Comparison of ENCODE assay signal across 12 mouse cellular contexts in the genomic region with DNA sequence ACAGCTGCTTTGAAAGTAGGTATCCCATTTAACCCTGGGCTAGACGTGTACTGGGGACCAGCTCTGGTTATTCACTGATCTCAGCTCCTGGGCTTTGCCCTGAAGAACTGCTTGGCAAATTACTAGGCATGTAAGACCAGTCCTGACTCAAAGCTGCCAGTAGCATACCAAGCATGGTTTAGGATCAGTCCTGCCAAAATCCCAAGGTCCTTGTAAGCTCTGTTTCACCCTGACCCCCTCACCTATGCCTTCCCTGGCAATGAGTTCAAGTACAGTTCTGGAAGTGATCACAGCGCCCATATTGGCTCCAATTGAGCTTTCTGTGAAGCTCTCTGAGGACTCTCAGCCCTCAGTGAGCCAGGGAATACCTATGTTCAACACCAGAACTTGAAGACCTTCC.
"Had no signal": no experiment of that assay in that cellular context is flagged by ENCODE, and none has a peak within 500 bp of the region (broad histone marks: within the 10 kb centered on the region; RNA-seq: fewer than 3 reads in every experiment).

No protein-coding gene starts in this region.

- H3K27me3 ChIP-seq: limb, embryonic 12.5 days; liver, embryonic 15.5 days; neural tube, embryonic 13.5 days had no signal

- H3K4me3 ChIP-seq: limb, embryonic 12.5 days; liver, embryonic 15.5 days; neural tube, embryonic 13.5 days had no signal

- H3K36me3 ChIP-seq: limb, embryonic 12.5 days; liver, embryonic 15.5 days; neural tube, embryonic 13.5 days had no signal

- H3K9me3 ChIP-seq: limb, embryonic 12.5 days; liver, embryonic 15.5 days; neural tube, embryonic 13.5 days had no signal

- H3K9ac ChIP-seq: limb, embryonic 12.5 days; liver, embryonic 15.5 days; neural tube, embryonic 13.5 days had no signal

- H3K27ac ChIP-seq: kidney, postnatal 0 days; limb, embryonic 12.5 days; liver, embryonic 15.5 days; neural tube, embryonic 13.5 days had no signal

- H3K4me2 ChIP-seq: limb, embryonic 12.5 days; liver, embryonic 15.5 days; neural tube, embryonic 13.5 days had no signal

- H3K4me1 ChIP-seq: limb, embryonic 12.5 days; liver, embryonic 15.5 days had no signal

- DNase-seq: liver; lung, adult 2 months; midbrain, embryonic 14.5 days; right cerebral cortex, postnatal 4 days; spleen, adult 18-20 months; thymus, adult 2 months; thymus, postnatal 25 days had no signal

- ATAC-seq: lung, postnatal 0 days had no signal
